Mouse (Mus musculus) sigmoid colon, adult 10 weeks (tissue): ENCODE measurements around the gene Retnlb. TPM values are rescaled to one million over a fixed set of nuclear protein-coding genes. Genes with fewer than 3 reads are reported as not detected.

Experiments
- polyA plus RNA-seq: library from polyadenylated mRNA; stranded (reverse); fragments of 350-450 nt; fragmentation: Illumina TruSeq; extraction: RNeasy Lipid Tissue Mini Kit (QIAGEN cat#74804); gene quantifications from one replicate; pipeline ENCODE4 v1.2.3, GENCODE M21; 2014; ENCODE audit warnings: low read depth, low replicate concordance

Retnlb gene
- polyA plus RNA-seq, result 87.3 TPM

GRCm38 (mm10) chr16:48816695-48817094 is at the start of gene Retnlb:
TSS of gene Retnlb (plus strand) at chr16:48816856.

DNA sequence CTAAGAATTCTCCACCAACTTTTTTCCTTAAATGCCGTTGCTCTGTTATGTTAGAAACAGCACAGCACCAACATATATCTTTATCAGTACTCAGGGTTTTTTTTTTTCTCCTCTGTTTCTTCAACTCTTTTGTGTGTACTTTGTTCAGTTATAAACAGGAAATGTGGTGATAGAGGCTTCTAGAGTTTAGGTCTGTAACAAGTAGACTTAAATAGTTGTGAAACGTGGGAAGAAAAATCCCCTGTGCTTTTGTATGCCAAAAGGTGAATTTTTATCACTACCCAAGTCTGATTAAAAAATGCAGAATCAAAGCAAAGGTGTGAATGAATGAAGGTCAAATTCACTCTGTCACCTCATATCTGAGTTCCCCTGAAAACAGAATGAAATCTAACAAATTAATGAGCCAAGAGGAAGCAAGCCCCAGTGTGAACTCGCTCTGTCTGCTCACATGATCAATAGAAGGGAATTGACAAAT is 44.6 kb upstream of the Retnlb start, which contains the start of gene Trat1:
TSS of gene Trat1 (minus strand) at position 51 of the 475 bp plus-strand sequence.

GRCm38 (mm10) chr16:48842266-48842665 is 25.6 kb downstream of the Retnlb start, which contains the start of gene Retnla:
TSS of gene Retnla (plus strand) at chr16:48842551.

Other genes starting within 250 kb of the Retnlb start
- 0.54 TPM for gene Trat1, start 44.8 kb upstream of the Retnlb start, polyA plus RNA-seq
- gene Retnla, start 25.7 kb downstream of the Retnlb start, polyA plus RNA-seq, result 32.5 TPM
- gene Retnlg, start 55.8 kb downstream of the Retnlb start, polyA plus RNA-seq, result 1.9 TPM
- gene Dzip3, start 177.3 kb downstream of the Retnlb start, polyA plus RNA-seq, result 25.9 TPM
- gene Cip2a, start 177.3 kb downstream of the Retnlb start, polyA plus RNA-seq, result 38.0 TPM
- not detected for gene Myh15, start 240.6 kb downstream of the Retnlb start, polyA plus RNA-seq